Mouse (Mus musculus) myocyte (in vitro differentiated cells): ENCODE data around the gene Trpc2. TPM values are rescaled to one million over a fixed set of nuclear protein-coding genes. Genes with fewer than 3 reads are reported as not detected.

ENCODE experiments used
- H3K27me3 ChIP-seq: one replicate; pipeline ENCODE4 v1.6.1; 2011; ENCODE audit not compliant: control insufficient read depth, insufficient read depth, insufficient read length
- H3K36me3 ChIP-seq: one replicate; pipeline ENCODE4 v1.6.1; 2011; ENCODE audit not compliant: control insufficient read depth, insufficient read depth
- H3K4me2 ChIP-seq: one replicate; pipeline ENCODE4 v1.6.1; 2011; ENCODE audit warnings: low read depth, control low read depth
- H3K4me3 ChIP-seq: one replicate; pipeline ENCODE4 v1.5.1; 2011; ENCODE audit warnings: mild to moderate bottlenecking, control low read depth, moderate library complexity
- H3K79me2 ChIP-seq: one replicate; pipeline ENCODE4 v1.6.1; 2011; ENCODE audit not compliant: control insufficient read depth, insufficient read depth
- H3ac ChIP-seq: one replicate; pipeline ENCODE4 v1.6.1; 2011; ENCODE audit not compliant: control insufficient read depth, insufficient read length
- CEBPB ChIP-seq: IDR thresholded peaks from 2 replicates; pipeline ENCODE4 v1.6.1; 2011; ENCODE audit warnings: mild to moderate bottlenecking, moderate library complexity; ENCODE audit not compliant: poor library complexity, insufficient read depth, severe bottlenecking
- E2F4 ChIP-seq: IDR thresholded peaks from one replicate; pipeline ENCODE4 v1.6.1; 2011; ENCODE audit warnings: mild to moderate bottlenecking, control low read depth, moderate library complexity; ENCODE audit not compliant: insufficient read depth
- MAX ChIP-seq: IDR thresholded peaks from one replicate; pipeline ENCODE4 v1.6.1; 2011; ENCODE audit warnings: low read depth, mild to moderate bottlenecking, control low read depth
- MYOD1 ChIP-seq, 3 experiments: IDR thresholded peaks; one replicate each; pipeline ENCODE4 v1.6.1; 2011; ENCODE audit warnings: control low read depth in 2 of 3, low read depth in 2 of 3, mild to moderate bottlenecking in 2 of 3, moderate library complexity in 1 of 3; ENCODE audit not compliant: insufficient read length in 2 of 3, control insufficient read depth in 1 of 3
- MYOG ChIP-seq, 3 experiments: IDR thresholded peaks; one replicate each; pipeline ENCODE4 v1.6.1; 2011; ENCODE audit warnings: control low read depth in 2 of 3, low read depth in 2 of 3, mild to moderate bottlenecking in 2 of 3; ENCODE audit not compliant: insufficient read length in 2 of 3, control insufficient read depth in 1 of 3, insufficient read depth in 1 of 3
- POLR2A ChIP-seq: IDR thresholded peaks from one replicate; pipeline ENCODE4 v1.6.1; 2011; ENCODE audit warnings: low read depth, mild to moderate bottlenecking, control low read depth, moderate library complexity; ENCODE audit not compliant: insufficient read length
- POLR2AphosphoS2 ChIP-seq: IDR thresholded peaks from one replicate; pipeline ENCODE4 v1.6.1; 2011; ENCODE audit warnings: low read depth, control low read depth; ENCODE audit not compliant: insufficient read length
- REST ChIP-seq: IDR thresholded peaks from one replicate; pipeline ENCODE4 v1.6.1; 2011; ENCODE audit warnings: mild to moderate bottlenecking, control low read depth, moderate library complexity; ENCODE audit not compliant: insufficient read depth, insufficient read length
- SRF ChIP-seq: IDR thresholded peaks from one replicate; pipeline ENCODE4 v1.6.1; 2011; ENCODE audit warnings: low read depth; ENCODE audit not compliant: control insufficient read depth, insufficient read length
- TCF12 ChIP-seq: IDR thresholded peaks from one replicate; pipeline ENCODE4 v1.6.1; 2011; ENCODE audit warnings: mild to moderate bottlenecking, control low read depth; ENCODE audit not compliant: poor library complexity, insufficient read depth, severe bottlenecking
- TCF3 ChIP-seq: IDR thresholded peaks from one replicate; pipeline ENCODE4 v1.6.1; 2011; ENCODE audit warnings: low read depth, control low read depth; ENCODE audit not compliant: insufficient read length
- USF1 ChIP-seq: IDR thresholded peaks from one replicate; pipeline ENCODE4 v1.6.1; 2011; ENCODE audit warnings: low read depth, mild to moderate bottlenecking, control low read depth, moderate library complexity
- polyA plus RNA-seq: library from polyadenylated mRNA; unstranded; fragments of >200 nt; fragmentation: generic; extraction: Trizol; gene quantifications from one replicate; pipeline ENCODE4 v1.2.1, GENCODE M21; 2012; ENCODE audit warnings: missing spikeins

Trpc2 gene
- polyA plus RNA-seq, 1 experiment: not detected

- Histone ChIP-seq H3K79me2 (peaks cover 72% of the 10 kb centered on the region), H3ac (no peak overlapping the region), H3K4me2 (no peak overlapping the region), H3K27me3 (no peaks in the 10 kb centered on the region), H3K4me3 (no peak overlapping the region), H3K36me3 (peaks cover 20% of the 10 kb centered on the region)
- no peak for TF ChIP-seq REST
- TF ChIP-seq POLR2A: no peak
- no peak for TF ChIP-seq MYOD1 (IDR thresholded peaks at IDR 0.05; ENCODE audit: control insufficient read depth in 1 of 3, insufficient read length in 2 of 3, low read depth in 2 of 3)
- no peak for TF ChIP-seq MYOG (IDR thresholded peaks at IDR 0.05; ENCODE audit: control insufficient read depth in 1 of 3, insufficient read depth in 1 of 3, insufficient read length in 2 of 3, low read depth in 2 of 3)
- no peak for TF ChIP-seq SRF
Observed at GRCm38 (mm10) chr7:102061353-102061752, 21.6 kb upstream of the Trpc2 start.

DNA sequence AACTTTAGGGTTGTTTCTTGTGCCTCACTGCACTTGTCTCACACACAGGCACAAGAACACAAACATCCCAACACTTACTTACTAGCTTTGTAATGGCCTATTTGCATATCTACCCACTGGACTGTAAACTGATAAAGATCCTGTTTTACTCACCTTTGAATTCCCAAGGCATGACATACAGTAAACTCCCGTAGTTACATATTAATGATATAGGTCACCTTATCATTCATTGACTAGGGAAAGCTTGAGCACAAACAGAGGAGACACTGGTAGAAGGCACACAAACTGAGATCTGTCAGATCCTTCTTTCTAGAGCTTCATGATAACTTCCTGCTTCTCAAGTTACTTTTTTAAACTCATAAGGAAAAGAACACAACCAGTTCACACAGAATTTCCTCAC, 20.7 kb upstream of the Trpc2 start:
- TF ChIP-seq POLR2A (no peak), MYOD1 (IDR thresholded peaks at IDR 0.05; ENCODE audit: control insufficient read depth in 1 of 3, insufficient read length in 2 of 3, low read depth in 2 of 3) (no peak), MAX (no peak)
- Histone ChIP-seq H3K36me3 (peaks cover 20% of the 10 kb centered on the region), H3K27me3 (no peaks in the 10 kb centered on the region), H3K4me3 (no peak overlapping the region), H3K79me2 (peaks cover 73% of the 10 kb centered on the region), H3K4me2 (no peak overlapping the region), H3ac (no peak overlapping the region)

GRCm38 (mm10) chr7:102063891-102064290, 19.0 kb upstream of the Trpc2 start:
- Histone ChIP-seq H3ac (no peak overlapping the region), H3K27me3 (no peaks in the 10 kb centered on the region), H3K4me3 (peak overlapping the region; percentile 81), H3K36me3 (peaks cover 14% of the 10 kb centered on the region), H3K4me2 (peak overlapping the region; percentile 85), H3K79me2 (peaks cover 58% of the 10 kb centered on the region)
- no peak for TF ChIP-seq MAX
- no peak for TF ChIP-seq USF1
- TF ChIP-seq E2F4: no peak
- TF ChIP-seq POLR2A: no peak
- no peak for TF ChIP-seq SRF
- TF ChIP-seq POLR2AphosphoS2: no peak
- no peak for TF ChIP-seq MYOG (IDR thresholded peaks at IDR 0.05; ENCODE audit: control insufficient read depth in 1 of 3, insufficient read depth in 1 of 3, insufficient read length in 2 of 3, low read depth in 2 of 3)
- no peak for TF ChIP-seq CEBPB
- TF ChIP-seq MYOD1 (IDR thresholded peaks at IDR 0.05; ENCODE audit: control insufficient read depth in 1 of 3, insufficient read length in 2 of 3, low read depth in 2 of 3): no peak
- TF ChIP-seq TCF3: no peak

DNA sequence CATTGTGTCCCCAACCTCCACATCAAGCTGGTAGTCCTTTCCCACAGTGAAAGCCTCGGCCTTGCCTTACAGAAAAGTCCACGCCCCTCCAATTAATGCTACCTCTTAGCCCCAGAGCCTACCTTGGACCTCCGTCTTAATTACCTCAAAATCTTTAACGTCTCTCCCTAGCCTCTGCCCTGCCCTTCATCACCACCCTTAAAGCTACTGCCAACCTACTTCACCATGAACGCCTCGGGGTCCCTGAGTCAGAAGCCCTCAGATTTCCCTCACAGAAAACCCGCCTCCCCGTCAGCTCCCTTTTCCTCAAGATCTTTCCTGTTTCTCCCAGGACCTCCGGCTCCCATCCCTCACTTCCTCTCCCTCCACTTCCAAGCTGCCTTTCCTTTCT, 18.3 kb upstream of the Trpc2 start:
- no peak for TF ChIP-seq SRF
- no peak for TF ChIP-seq TCF12
- TF ChIP-seq CEBPB: no peak
- no peak for TF ChIP-seq MYOG (IDR thresholded peaks at IDR 0.05; ENCODE audit: control insufficient read depth in 1 of 3, insufficient read depth in 1 of 3, insufficient read length in 2 of 3, low read depth in 2 of 3)
- TF ChIP-seq REST: no peak
- TF ChIP-seq POLR2A: no peak
- Histone ChIP-seq H3K4me2 (peak overlapping the region; percentile 85), H3K79me2 (peaks cover 50% of the 10 kb centered on the region), H3K27me3 (no peaks in the 10 kb centered on the region), H3K36me3 (peaks cover 6% of the 10 kb centered on the region), H3ac (peak overlapping the region; percentile 25), H3K4me3 (peak overlapping the region; percentile 81)

DNA sequence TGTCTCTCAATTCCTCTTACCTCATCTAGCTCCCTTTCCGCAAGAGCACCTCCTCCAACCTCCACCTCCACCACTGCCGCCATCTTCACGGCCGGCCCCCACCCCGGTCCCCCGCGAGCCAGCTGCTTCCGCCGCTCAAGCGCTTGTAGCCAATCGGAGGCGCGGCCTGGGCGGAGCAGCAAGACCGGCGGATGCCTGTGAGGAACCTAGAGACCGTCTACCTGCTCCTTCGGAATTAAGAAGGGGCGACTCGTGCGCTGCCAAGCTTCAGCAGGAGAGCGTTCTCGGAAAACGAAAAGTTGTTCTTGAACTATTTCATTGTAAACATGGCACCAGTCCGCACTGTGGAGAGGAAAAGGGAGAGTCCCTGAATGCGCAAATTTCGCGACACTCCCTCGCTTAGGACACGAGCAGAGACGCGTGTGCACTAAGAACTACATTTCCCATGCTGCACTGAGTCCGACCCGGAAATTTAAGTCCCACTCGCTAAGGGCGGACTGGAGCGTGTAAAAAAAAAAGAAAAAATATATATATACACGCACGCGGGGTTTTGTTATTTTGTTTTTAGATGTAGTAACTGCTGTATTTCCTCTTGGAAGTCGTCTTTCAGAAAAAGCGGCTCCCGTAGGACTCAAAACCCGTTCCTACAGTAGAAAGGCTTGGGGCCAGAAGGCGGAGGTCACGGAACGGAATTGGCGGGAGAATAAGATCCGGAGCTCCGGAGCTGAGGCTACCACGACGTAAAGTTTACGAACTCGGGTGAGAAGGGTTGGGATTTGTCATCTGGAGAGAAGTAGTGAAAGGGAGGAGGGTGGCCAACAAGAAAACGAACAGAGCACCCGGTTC, 17.6 kb upstream of the Trpc2 start, which contains the start of the genes Rnf121, Xndc1 and Xntrpc:
Gene Rnf121, minus strand, starts transcription at position 424 of the 846 bp plus-strand sequence.
Gene Xndc1, plus strand, starts transcription at position 466 of the 846 bp plus-strand sequence.
Gene Xntrpc, plus strand, starts transcription at position 668 of the 846 bp plus-strand sequence.
- Histone ChIP-seq H3K4me2 (peak within 1 kb of the TSS; percentile 85), H3K36me3 (peaks cover 6% of the 10 kb centered on the region), H3K79me2 (peaks cover 44% of the 10 kb centered on the region), H3K4me3 (peak within 1 kb of the TSS; percentile 81), H3K27me3 (no peaks in the 10 kb centered on the region), H3ac (peak within 1 kb of the TSS; percentile 25)
- TF ChIP-seq CEBPB: no peak
- TF ChIP-seq E2F4: peak; percentile 56
- TF ChIP-seq POLR2A: peak; percentile 70
- TF ChIP-seq MAX: no peak
- TF ChIP-seq MYOG (IDR thresholded peaks at IDR 0.05; ENCODE audit: control insufficient read depth in 1 of 3, insufficient read depth in 1 of 3, insufficient read length in 2 of 3, low read depth in 2 of 3): peak; percentile 3 to 88 (median 68)
- TF ChIP-seq SRF: no peak
- TF ChIP-seq MYOD1 (IDR thresholded peaks at IDR 0.05; ENCODE audit: control insufficient read depth in 1 of 3, insufficient read length in 2 of 3, low read depth in 2 of 3): peak in 2 of 3 experiments; percentile 98
- no peak for TF ChIP-seq USF1
- TF ChIP-seq REST: no peak
- TF ChIP-seq TCF12: peak; percentile 56
- peak; percentile 58 for TF ChIP-seq POLR2AphosphoS2
- peak; percentile 72 for TF ChIP-seq TCF3
